Mouse (Mus musculus): ENCODE data around the gene Habp4. TPM values are rescaled to one million over a fixed set of nuclear protein-coding genes. Genes with fewer than 3 reads are reported as not detected.

Habp4 gene
- total and polyA plus RNA-seq, 2 experiments: 37.7 to 38.4 TPM

GRCm38 (mm10) chr13:64128858-64129615, 32.6 kb upstream of the Habp4 start, which contains the start of gene Slc35d2:
Slc35d2 (minus strand) TSS chr13:64129368.
- peak; percentile 68 for DNase-seq (ENCODE audit: extremely low read depth, low read depth, low spot score)

GRCm38 (mm10) chr13:64129616-64130375, 31.8 kb upstream of the Habp4 start:
- H3K79me2 ChIP-seq (ENCODE audit: control insufficient read depth, insufficient read depth, low read length): peaks cover 3% of the 10 kb centered on the region; the same call in 1 of the 2 replicates
- TF ChIP-seq POLR2A (IDR thresholded peaks at IDR 0.05; ENCODE audit: extremely low read depth, insufficient read depth, low read length): no peak
- peak; percentile 44 for TF ChIP-seq CTCF (IDR thresholded peaks at IDR 0.05; ENCODE audit: low read depth, low read length)
- peak overlapping the region; percentile 92 for H3K9ac ChIP-seq (ENCODE audit: low read depth, low read length)
- 16% methylated on average over 15 of the region's 15 CpGs for WGBS
- peak; percentile 96 for DNase-seq (ENCODE audit: extremely low read depth, low read depth, low spot score)
- H3K27ac ChIP-seq (replicated peaks; ENCODE audit: insufficient read depth, low read depth, low read length): peak overlapping the region; percentile 93
- peaks cover 27% of the 10 kb centered on the region for H3K4me1 ChIP-seq (ENCODE audit: control insufficient read depth, insufficient read depth, low read length)
- no peaks in the 10 kb centered on the region for H3K27me3 ChIP-seq (ENCODE audit: control insufficient read depth, insufficient read depth, low read length)
- H3K4me3 ChIP-seq (ENCODE audit: insufficient read depth, low read depth, low read length): peak overlapping the region; percentile 86
- peaks cover 2% of the 10 kb centered on the region; the same call in 1 of the 2 replicates for H3K36me3 ChIP-seq (ENCODE audit: control insufficient read depth, insufficient read depth, low read length)

More at GRCm38 (mm10) chr13:64128858-64129615, 32.6 kb upstream of the Habp4 start, which contains the start of gene Slc35d2:
- H3K36me3 ChIP-seq (ENCODE audit: control insufficient read depth, insufficient read depth, low read length): no peaks in the 10 kb centered on the region
- H3K27ac ChIP-seq (replicated peaks; ENCODE audit: insufficient read depth, low read depth, low read length): peak within 1 kb of the TSS; percentile 93
- 2% methylated on average over 44 of the region's 44 CpGs for WGBS
- peaks cover 3% of the 10 kb centered on the region; the same call in 1 of the 2 replicates for H3K79me2 ChIP-seq (ENCODE audit: control insufficient read depth, insufficient read depth, low read length)
- H3K4me3 ChIP-seq (ENCODE audit: insufficient read depth, low read depth, low read length): peak within 1 kb of the TSS; percentile 86
- H3K9ac ChIP-seq (ENCODE audit: low read depth, low read length): peak within 1 kb of the TSS; percentile 92
- TF ChIP-seq POLR2A (IDR thresholded peaks at IDR 0.05; ENCODE audit: extremely low read depth, insufficient read depth, low read length) (peak; percentile 87), CTCF (IDR thresholded peaks at IDR 0.05; ENCODE audit: low read depth, low read length) (no peak; the same call in 1 of the 2 replicates)
- H3K4me1 ChIP-seq (ENCODE audit: control insufficient read depth, insufficient read depth, low read length): peaks cover 27% of the 10 kb centered on the region
- no peaks in the 10 kb centered on the region for H3K27me3 ChIP-seq (ENCODE audit: control insufficient read depth, insufficient read depth, low read length)

GRCm38 (mm10) chr13:64150121-64150520, 11.5 kb upstream of the Habp4 start:
- H3K27me3 ChIP-seq (ENCODE audit: control insufficient read depth, insufficient read depth, low read length): no peaks in the 10 kb centered on the region
- no peak for TF ChIP-seq CTCF (IDR thresholded peaks at IDR 0.05; ENCODE audit: low read depth, low read length)
- no peak for TF ChIP-seq POLR2A (IDR thresholded peaks at IDR 0.05; ENCODE audit: extremely low read depth, insufficient read depth, low read length)
- no peak for DNase-seq (ENCODE audit: extremely low read depth, low read depth, low spot score)
- no peak overlapping the region for H3K4me3 ChIP-seq (ENCODE audit: insufficient read depth, low read depth, low read length)
- H3K4me1 ChIP-seq (ENCODE audit: control insufficient read depth, insufficient read depth, low read length): no peaks in the 10 kb centered on the region
- H3K27ac ChIP-seq (replicated peaks; ENCODE audit: insufficient read depth, low read depth, low read length): no peak overlapping the region
- H3K79me2 ChIP-seq (ENCODE audit: control insufficient read depth, insufficient read depth, low read length): peaks cover 5% of the 10 kb centered on the region; the same call in 1 of the 2 replicates
- no peaks in the 10 kb centered on the region for H3K36me3 ChIP-seq (ENCODE audit: control insufficient read depth, insufficient read depth, low read length)
- WGBS: 55% methylated on average over 5 of the region's 5 CpGs
- no peak overlapping the region for H3K9ac ChIP-seq (ENCODE audit: low read depth, low read length)

GRCm38 (mm10) chr13:64152241-64152669, 9.4 kb upstream of the Habp4 start:
- peaks cover 5% of the 10 kb centered on the region; the same call in 1 of the 2 replicates for H3K79me2 ChIP-seq (ENCODE audit: control insufficient read depth, insufficient read depth, low read length)
- no peaks in the 10 kb centered on the region for H3K36me3 ChIP-seq (ENCODE audit: control insufficient read depth, insufficient read depth, low read length)
- H3K27ac ChIP-seq (replicated peaks; ENCODE audit: insufficient read depth, low read depth, low read length): peak overlapping the region; percentile 45
- TF ChIP-seq CTCF (IDR thresholded peaks at IDR 0.05; ENCODE audit: low read depth, low read length) (no peak), POLR2A (IDR thresholded peaks at IDR 0.05; ENCODE audit: extremely low read depth, insufficient read depth, low read length) (no peak)
- peak overlapping the region; percentile 84 for H3K4me3 ChIP-seq (ENCODE audit: insufficient read depth, low read depth, low read length)
- peak; percentile 61 for DNase-seq (ENCODE audit: extremely low read depth, low read depth, low spot score)
- H3K9ac ChIP-seq (ENCODE audit: low read depth, low read length): peak overlapping the region; percentile 76
- WGBS: 1% methylated on average over 42 of the region's 42 CpGs
- no peaks in the 10 kb centered on the region for H3K27me3 ChIP-seq (ENCODE audit: control insufficient read depth, insufficient read depth, low read length)
- H3K4me1 ChIP-seq (ENCODE audit: control insufficient read depth, insufficient read depth, low read length): no peaks in the 10 kb centered on the region

- peak overlapping the region; percentile 45 for H3K27ac ChIP-seq (replicated peaks; ENCODE audit: insufficient read depth, low read depth, low read length)
- H3K36me3 ChIP-seq (ENCODE audit: control insufficient read depth, insufficient read depth, low read length): no peaks in the 10 kb centered on the region
- H3K9ac ChIP-seq (ENCODE audit: low read depth, low read length): peak overlapping the region; percentile 76
- 0 out of 2 replicates have a peak, but pooled peaks cover 2% of the 10 kb centered on the region for H3K79me2 ChIP-seq (ENCODE audit: control insufficient read depth, insufficient read depth, low read length)
- DNase-seq (ENCODE audit: extremely low read depth, low read depth, low spot score): no peak
- H3K4me3 ChIP-seq (ENCODE audit: insufficient read depth, low read depth, low read length): peak overlapping the region; percentile 84
- no peaks in the 10 kb centered on the region for H3K4me1 ChIP-seq (ENCODE audit: control insufficient read depth, insufficient read depth, low read length)
- no peaks in the 10 kb centered on the region for H3K27me3 ChIP-seq (ENCODE audit: control insufficient read depth, insufficient read depth, low read length)
- no peak for TF ChIP-seq POLR2A (IDR thresholded peaks at IDR 0.05; ENCODE audit: extremely low read depth, insufficient read depth, low read length)
- no peak for TF ChIP-seq CTCF (IDR thresholded peaks at IDR 0.05; ENCODE audit: low read depth, low read length)
- WGBS: under 1% methylated on average over 61 of the region's 61 CpGs
Observed at GRCm38 (mm10) chr13:64152671-64153082, 8.9 kb upstream of the Habp4 start.
